Mouse (Mus musculus) adrenal gland, adult 8-10 months (tissue): ENCODE measurements around the gene Gm20708. TPM values are rescaled to one million over a fixed set of nuclear protein-coding genes. Genes with fewer than 3 reads are reported as not detected.
"Not testable (repeated sequence)": the region's sequence is repeated elsewhere in the genome, so short reads cannot be mapped to it uniquely, and the experiment has no call there.

Experiments used
- DNase-seq: peaks from one replicate; pipeline ENCODE4 v3.0.0; 2022
- total RNA-seq, 4 experiments: library from RNA; stranded (reverse); gene quantifications; 2 replicates each; pipeline ENCODE4 v1.2.4; 2022

Gm20708 gene
- total RNA-seq, 4 experiments from 2014 or later: 0.59 to 3.4 (median 1.3) TPM

- not testable (repeated sequence) for DNase-seq
Measured at GRCm38 (mm10) chr11:117833509-117833908, 24.0 kb downstream of the Gm20708 start.

GRCm38 (mm10) chr11:117834086-117834485 is 24.6 kb downstream of the Gm20708 start:
- DNase-seq: no peak

- no peak for DNase-seq
Measured at GRCm38 (mm10) chr11:117836306-117836705, 26.8 kb downstream of the Gm20708 start.

- DNase-seq: no peak
Measured at GRCm38 (mm10) chr11:117838572-117838971, 29.1 kb downstream of the Gm20708 start.

GRCm38 (mm10) chr11:117839021-117839420 is 29.6 kb downstream of the Gm20708 start:
- no peak for DNase-seq

GRCm38 (mm10) chr11:117840910-117841309 is 31.4 kb downstream of the Gm20708 start:
- peak; percentile 57 for DNase-seq

- DNase-seq: no peak
Measured at GRCm38 (mm10) chr11:117843434-117843833, 34.0 kb downstream of the Gm20708 start.

GRCm38 (mm10) chr11:117844997-117845396 is 35.5 kb downstream of the Gm20708 start:
- DNase-seq: no peak

GRCm38 (mm10) chr11:117845651-117846050 is 36.2 kb downstream of the Gm20708 start:
- no peak for DNase-seq

- no peak for DNase-seq
Measured at GRCm38 (mm10) chr11:117846640-117847039, 37.2 kb downstream of the Gm20708 start.

GRCm38 (mm10) chr11:117847593-117848215 is 38.2 kb downstream of the Gm20708 start:
- DNase-seq: no peak

GRCm38 (mm10) chr11:117848271-117848984 is 39.0 kb downstream of the Gm20708 start:
- DNase-seq: no peak

GRCm38 (mm10) chr11:117848985-117849671 is 39.7 kb downstream of the Gm20708 start, which contains the start of gene Birc5:
Birc5 (plus strand) TSS chr11:117849251.
- peak; percentile 92 for DNase-seq

- DNase-seq: no peak
Measured at GRCm38 (mm10) chr11:117852875-117853274, 43.4 kb downstream of the Gm20708 start.

- no peak for DNase-seq
Measured at GRCm38 (mm10) chr11:117854241-117854640, 44.8 kb downstream of the Gm20708 start.

- no peak for DNase-seq
Measured at GRCm38 (mm10) chr11:117855360-117855759, 45.9 kb downstream of the Gm20708 start.

- DNase-seq: no peak
Measured at GRCm38 (mm10) chr11:117855975-117856374, 46.5 kb downstream of the Gm20708 start.

GRCm38 (mm10) chr11:117857462-117857861 is 48.0 kb downstream of the Gm20708 start:
- no peak for DNase-seq

GRCm38 (mm10) chr11:117858392-117858791 is 48.9 kb downstream of the Gm20708 start:
- no peak for DNase-seq

GRCm38 (mm10) chr11:117860601-117861000 is 51.1 kb downstream of the Gm20708 start, which contains the start of gene Tmem235:
Tmem235 (plus strand) TSS chr11:117860752.
- no peak for DNase-seq

GRCm38 (mm10) chr11:117863174-117863856 is 53.8 kb downstream of the Gm20708 start:
- DNase-seq: no peak

GRCm38 (mm10) chr11:117864805-117865204 is 55.3 kb downstream of the Gm20708 start:
- no peak for DNase-seq

GRCm38 (mm10) chr11:117865988-117866387 is 56.5 kb downstream of the Gm20708 start:
- no peak for DNase-seq
